Mouse (Mus musculus) midbrain, embryonic 13.5 days (tissue): ENCODE results near the gene Atg4c. TPM values are rescaled to one million over a fixed set of nuclear protein-coding genes. Genes with fewer than 3 reads are reported as not detected.

Experiments
- ATAC-seq: fragments of 200-750 bp; cut with Nextera tagmentation; 2 replicates; pipeline ENCODE4 v1.8.0; 2017; ENCODE audit warnings: mild to moderate bottlenecking, moderate TSS enrichment, moderate library complexity
- H3K27ac ChIP-seq: fragments of 300-500 bp; sonication (generic); 2 replicates; pipeline ENCODE4 v1.5.1; 2015; ENCODE audit warnings: inconsistent platforms, mild to moderate bottlenecking, moderate library complexity
- H3K27me3 ChIP-seq: fragments of 300-500 bp; sonication (generic); 2 replicates; pipeline ENCODE4 v1.6.1; 2015; ENCODE audit warnings: mild to moderate bottlenecking, inconsistent platforms
- H3K36me3 ChIP-seq: fragments of 300-500 bp; sonication (generic); 2 replicates; pipeline ENCODE4 v1.6.1; 2015; ENCODE audit warnings: mild to moderate bottlenecking, inconsistent platforms
- H3K4me1 ChIP-seq: fragments of 300-500 bp; sonication (generic); replicated peaks from 2 replicates; pipeline ENCODE4 v1.6.1; 2015; ENCODE audit warnings: inconsistent platforms
- H3K4me2 ChIP-seq: fragments of 300-500 bp; sonication (generic); replicated peaks from 2 replicates; pipeline ENCODE4 v1.6.1; 2015; ENCODE audit warnings: moderate library complexity, mild to moderate bottlenecking, inconsistent platforms
- H3K4me3 ChIP-seq: fragments of 300-500 bp; sonication (generic); replicated peaks from 2 replicates; pipeline ENCODE4 v1.5.1; 2015; ENCODE audit warnings: mild to moderate bottlenecking, inconsistent platforms
- H3K9ac ChIP-seq: fragments of 300-500 bp; sonication (generic); replicated peaks from 2 replicates; pipeline ENCODE4 v1.6.1; 2015; ENCODE audit warnings: mild to moderate bottlenecking, inconsistent platforms
- H3K9me3 ChIP-seq: fragments of 300-500 bp; sonication (generic); 2 replicates; pipeline ENCODE4 v1.6.1; 2016; ENCODE audit warnings: mild to moderate bottlenecking, inconsistent platforms
- WGBS: fragments of 180-500 bp; shearing (Covaris S2); methylation state at CpG from one replicate; pipeline ENCODE4 v1.1.7; 2015; 5-methylcytosine and 5-hydroxymethylcytosine counted together
- polyA plus RNA-seq: library from polyadenylated mRNA; unstranded; fragments of >200 nt; fragmentation: Nextera tagmentation; extraction: Ambion mirVana; gene quantifications from 2 replicates; pipeline ENCODE4 v1.2.1, GENCODE M21; 2015

Gene Atg4c
- polyA plus RNA-seq, result 15.2 and 15.5 TPM in 2 replicates

DNA sequence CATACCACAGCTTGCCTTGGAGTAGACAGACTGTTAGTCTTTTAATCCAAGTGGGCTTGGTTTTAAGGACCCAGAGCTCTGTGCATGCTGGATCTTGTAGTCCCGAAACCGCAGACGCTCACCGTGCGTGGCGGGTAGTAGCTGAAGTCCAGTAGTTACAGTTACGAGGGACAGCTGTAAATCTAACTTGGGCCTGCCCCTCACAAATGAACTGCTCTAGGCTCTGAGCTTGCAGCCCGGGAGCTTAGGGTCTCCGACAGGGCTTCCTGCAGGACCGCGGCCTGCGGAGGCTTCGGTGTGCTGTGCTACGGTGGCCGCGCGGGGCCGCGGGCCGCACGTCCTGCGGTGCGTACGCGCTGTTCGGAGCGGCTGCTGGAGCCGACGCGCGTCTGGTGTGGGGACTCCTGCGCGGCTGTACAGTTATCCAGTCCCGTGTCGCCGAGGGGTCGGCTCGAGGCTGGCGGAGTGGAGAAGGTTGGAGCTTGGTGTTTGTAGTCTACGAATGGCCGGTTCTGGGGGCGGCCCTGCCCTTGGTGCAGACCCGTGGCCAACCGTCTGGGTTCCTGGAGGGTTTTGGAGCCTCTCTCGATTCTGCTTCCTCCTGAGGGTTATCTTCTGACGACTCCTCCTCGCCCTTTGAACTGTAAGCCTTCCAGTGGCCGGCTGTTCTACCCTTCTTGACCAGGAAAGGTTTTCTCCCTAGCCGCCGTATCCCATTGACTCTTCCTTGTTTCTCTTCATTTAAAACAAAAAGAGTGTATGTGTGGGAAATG, at the start of gene Atg4c:
Gene Atg4c (plus strand): TSS at position 125 of the 773 bp plus-strand sequence.
- H3K4me1 ChIP-seq, result 0 out of 2 replicates have a peak, but pooled peaks cover 7% of the 10 kb centered on the region

DNA sequence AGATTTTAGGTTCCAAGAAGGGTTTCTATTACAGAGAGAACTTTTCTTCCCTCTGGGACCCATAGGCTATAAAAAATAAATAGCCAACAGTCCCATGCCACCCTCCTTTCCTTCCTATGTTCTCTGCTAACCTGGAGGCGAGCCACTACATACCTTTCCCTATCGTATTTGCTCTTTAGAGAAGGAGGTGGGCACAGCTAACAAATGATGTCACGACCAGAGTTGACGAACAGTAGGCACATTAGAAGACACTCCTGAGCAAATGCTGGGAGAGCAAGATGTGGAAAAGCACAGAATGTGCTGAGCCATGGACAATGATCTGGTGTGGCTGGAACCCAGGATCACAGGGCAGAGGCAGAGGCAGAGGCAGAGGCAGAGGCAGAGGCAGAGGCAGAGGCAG, 42.3 kb upstream of the Atg4c start:
- H3K36me3 ChIP-seq, result no peaks in the 10 kb centered on the region
- H3K4me2 ChIP-seq, result no peak overlapping the region
- 97% methylated on average over 4 of the region's 4 CpGs for WGBS
- H3K27me3 ChIP-seq, result no peaks in the 10 kb centered on the region
- no peaks in the 10 kb centered on the region for H3K9me3 ChIP-seq
- no peak overlapping the region for H3K27ac ChIP-seq
- no peak overlapping the region for H3K4me3 ChIP-seq
- ATAC-seq, result no peak
- H3K9ac ChIP-seq, result no peak overlapping the region
- no peaks in the 10 kb centered on the region for H3K4me1 ChIP-seq

More for the DNA sequence above, at the start of gene Atg4c:
- Histone ChIP-seq H3K27me3 (no peaks in the 10 kb centered on the region), H3K4me2 (peak within 1 kb of the TSS; percentile 52), H3K9ac (peak within 1 kb of the TSS; percentile 83), H3K27ac (peak within 1 kb of the TSS; percentile 92), H3K4me3 (peak within 1 kb of the TSS; percentile 64), H3K36me3 (no peaks in the 10 kb centered on the region), H3K9me3 (0 out of 2 replicates have a peak, but pooled peaks cover 3% of the 10 kb centered on the region)
- peak; percentile 99 for ATAC-seq
- WGBS, result under 1% methylated on average over 50 of the region's 50 CpGs

DNA sequence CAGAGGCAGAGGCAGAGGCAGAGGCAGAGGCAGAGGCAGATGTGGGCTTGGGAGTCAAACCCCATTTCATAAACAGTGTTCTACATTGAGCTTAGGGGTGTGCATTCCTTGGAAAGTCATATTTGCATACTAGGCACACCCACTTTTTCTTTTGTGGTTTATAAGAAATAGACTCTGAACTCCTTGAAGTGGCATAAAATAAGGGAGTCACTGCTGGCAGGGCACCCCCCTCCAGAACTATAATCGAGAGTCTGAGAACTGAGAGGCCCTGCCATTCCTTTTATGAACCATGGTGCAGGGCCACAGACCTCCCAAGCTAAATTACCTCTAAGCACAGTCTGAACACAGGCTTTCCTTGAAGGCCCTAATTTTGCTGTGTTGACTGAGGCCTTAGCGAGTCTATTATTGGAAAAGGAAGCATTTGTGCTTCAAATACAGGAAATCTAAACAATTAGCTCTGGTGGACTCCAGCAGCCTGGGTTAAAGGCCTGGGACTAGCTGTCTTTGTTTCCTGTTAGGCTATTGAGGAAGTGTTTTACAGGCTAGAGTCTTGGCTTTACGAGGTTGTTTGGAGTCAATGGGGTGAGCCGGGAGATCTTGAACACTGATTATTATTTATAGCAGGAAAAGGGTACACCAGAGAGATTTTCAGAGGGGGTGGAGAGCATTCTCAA, 41.7 kb upstream of the Atg4c start:
- no peak overlapping the region for H3K9ac ChIP-seq
- ATAC-seq, result no peak
- 54% methylated on average over 4 of the region's 4 CpGs for WGBS
- H3K4me2 ChIP-seq, result no peak overlapping the region
- no peaks in the 10 kb centered on the region for H3K36me3 ChIP-seq
- no peaks in the 10 kb centered on the region for H3K27me3 ChIP-seq
- no peak overlapping the region for H3K4me3 ChIP-seq
- no peaks in the 10 kb centered on the region for H3K9me3 ChIP-seq
- no peak overlapping the region for H3K27ac ChIP-seq
- H3K4me1 ChIP-seq, result no peaks in the 10 kb centered on the region

DNA sequence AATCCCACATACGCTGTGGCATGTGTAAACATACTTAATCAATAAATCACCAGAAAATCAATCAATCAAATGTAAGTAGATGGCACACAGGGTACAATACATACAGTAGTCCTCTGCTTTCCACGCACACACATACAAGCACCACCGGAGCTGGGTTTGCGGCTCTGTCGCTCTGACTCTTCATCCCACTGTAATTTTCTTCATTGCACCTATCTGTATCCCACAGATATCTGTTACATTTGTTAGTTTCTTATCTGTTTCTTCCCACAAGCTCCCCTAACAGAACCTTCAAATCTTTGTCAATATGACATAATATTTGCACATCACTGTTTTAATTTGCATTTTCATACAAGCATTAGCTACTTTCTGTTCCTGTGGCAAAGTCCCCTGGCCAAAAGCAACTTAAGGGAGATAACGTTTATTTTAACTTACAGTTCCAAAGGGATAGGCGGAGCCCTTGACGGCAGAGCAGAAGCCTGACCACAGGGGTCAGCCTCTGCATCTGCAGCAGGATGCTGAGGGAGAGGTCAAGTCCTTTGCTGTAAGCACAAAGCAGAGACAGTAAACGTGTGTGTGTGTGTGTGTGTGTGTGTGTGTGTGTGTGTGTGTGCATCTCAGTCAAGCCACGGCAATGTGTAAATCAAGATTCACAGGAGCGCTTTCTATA, 37.0 kb upstream of the Atg4c start:
- Histone ChIP-seq H3K9ac (no peak overlapping the region), H3K4me3 (no peak overlapping the region), H3K4me2 (no peak overlapping the region), H3K36me3 (no peaks in the 10 kb centered on the region), H3K27ac (no peak overlapping the region), H3K27me3 (peaks cover 13% of the 10 kb centered on the region), H3K4me1 (peaks cover 14% of the 10 kb centered on the region), H3K9me3 (no peaks in the 10 kb centered on the region)
- WGBS, result 67% methylated on average over 11 of the region's 11 CpGs
- ATAC-seq, result no peak

DNA sequence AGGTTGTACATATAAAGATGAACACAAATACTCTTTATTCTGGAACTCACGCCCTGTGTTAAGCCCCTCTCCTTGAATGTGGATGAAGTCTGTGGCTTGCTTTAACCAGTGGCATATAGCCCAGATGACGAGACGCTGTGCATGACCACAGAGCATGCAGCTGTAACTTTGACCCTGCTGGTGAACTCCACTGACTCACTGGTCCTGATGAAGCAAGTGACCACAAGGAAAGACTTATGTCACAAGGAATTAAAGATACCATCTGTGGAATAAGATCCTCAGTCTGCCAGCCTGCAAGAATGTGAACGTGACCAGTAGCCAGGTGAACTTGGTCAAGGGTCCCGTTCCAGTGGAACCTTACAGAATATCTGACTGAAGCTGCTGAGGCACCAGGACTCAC, 35.2 kb upstream of the Atg4c start:
- no peak overlapping the region for H3K4me3 ChIP-seq
- H3K4me1 ChIP-seq, result peaks cover 20% of the 10 kb centered on the region
- WGBS, result 91% methylated on average over 5 of the region's 5 CpGs
- no peak overlapping the region for H3K4me2 ChIP-seq
- no peak overlapping the region for H3K9ac ChIP-seq
- peaks cover 24% of the 10 kb centered on the region for H3K27me3 ChIP-seq
- no peaks in the 10 kb centered on the region for H3K36me3 ChIP-seq
- ATAC-seq, result no peak
- H3K9me3 ChIP-seq, result no peaks in the 10 kb centered on the region
- H3K27ac ChIP-seq, result no peak overlapping the region

DNA sequence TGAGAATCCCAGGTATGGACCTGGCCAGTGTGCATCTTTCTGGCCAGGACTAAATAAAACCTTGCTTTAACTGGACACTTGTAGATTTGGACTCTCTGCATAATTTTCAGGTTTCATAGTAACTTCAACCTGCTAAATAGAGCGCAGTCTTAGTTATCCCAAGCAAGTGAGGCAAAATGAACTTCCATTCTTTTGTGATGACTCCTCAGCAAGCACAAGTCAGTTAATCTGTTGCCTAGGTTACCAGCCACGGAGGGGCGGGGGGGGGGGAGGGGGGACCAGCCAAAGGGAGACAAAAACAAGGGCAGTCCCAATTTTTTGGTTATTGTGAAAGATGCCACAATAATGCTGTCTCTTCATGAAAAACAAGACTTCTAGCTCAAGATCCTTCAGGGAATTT, 33.3 kb upstream of the Atg4c start:
- Histone ChIP-seq H3K27me3 (peaks cover 26% of the 10 kb centered on the region), H3K9ac (no peak overlapping the region), H3K36me3 (no peaks in the 10 kb centered on the region), H3K4me2 (no peak overlapping the region), H3K9me3 (no peaks in the 10 kb centered on the region), H3K4me1 (peaks cover 23% of the 10 kb centered on the region), H3K27ac (no peak overlapping the region), H3K4me3 (no peak overlapping the region)
- ATAC-seq, result no peak
- WGBS, result 4% methylated on average over 3 of the region's 3 CpGs

DNA sequence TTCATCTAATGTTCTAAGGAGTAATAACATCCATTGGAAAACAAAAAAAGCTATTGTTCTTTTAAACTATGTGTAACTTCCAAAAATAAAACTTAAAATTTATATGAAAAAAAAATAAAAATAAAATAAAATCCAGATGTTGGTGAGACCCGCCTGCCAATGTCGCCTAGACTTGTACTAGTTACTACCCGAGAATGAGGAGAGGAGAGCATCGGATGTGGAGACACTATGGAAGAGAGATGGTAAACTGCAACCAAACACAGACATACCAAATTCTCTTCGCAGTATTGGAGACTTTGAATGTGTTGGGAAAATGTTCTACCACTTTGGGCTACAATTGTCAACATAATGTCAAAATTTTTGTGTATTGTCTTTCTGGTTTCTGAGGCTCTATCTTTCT, 32.8 kb upstream of the Atg4c start:
- Histone ChIP-seq H3K36me3 (no peaks in the 10 kb centered on the region), H3K27me3 (peaks cover 26% of the 10 kb centered on the region), H3K9me3 (no peaks in the 10 kb centered on the region), H3K4me3 (no peak overlapping the region), H3K4me2 (no peak overlapping the region), H3K27ac (no peak overlapping the region), H3K9ac (no peak overlapping the region), H3K4me1 (peaks cover 23% of the 10 kb centered on the region)
- ATAC-seq, result no peak
- 12% methylated on average over 5 of the region's 5 CpGs for WGBS

DNA sequence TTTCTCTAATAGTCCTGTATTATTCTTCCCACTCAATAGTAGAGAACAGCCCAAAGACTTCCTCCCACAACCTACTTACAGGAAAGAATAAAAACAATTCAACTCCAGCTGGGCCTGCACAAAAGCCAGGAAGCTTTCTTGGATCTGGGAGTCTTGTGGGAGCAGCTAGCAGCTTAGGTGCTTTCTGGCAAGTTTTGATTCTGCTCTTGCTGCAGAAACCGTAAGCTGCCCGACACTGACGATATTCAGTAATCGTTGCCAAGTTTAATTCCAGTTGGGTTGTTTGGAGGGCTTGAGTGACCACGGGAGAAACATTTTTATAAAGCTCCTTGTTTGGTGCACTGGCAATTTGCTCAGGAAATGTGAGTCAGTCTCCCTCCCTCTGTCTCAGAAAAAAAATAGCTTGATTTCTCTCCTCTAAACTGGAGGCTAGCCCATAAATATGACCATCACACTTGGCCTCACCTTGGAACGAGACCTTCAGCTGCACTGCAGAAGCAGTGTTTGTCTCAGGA, 32.2 kb upstream of the Atg4c start:
- Histone ChIP-seq H3K9me3 (no peaks in the 10 kb centered on the region), H3K9ac (no peak overlapping the region), H3K36me3 (no peaks in the 10 kb centered on the region), H3K4me3 (no peak overlapping the region), H3K27ac (no peak overlapping the region), H3K27me3 (peaks cover 26% of the 10 kb centered on the region), H3K4me2 (no peak overlapping the region; the same call in 1 of the 2 replicates), H3K4me1 (peaks cover 23% of the 10 kb centered on the region)
- 2% methylated on average over 6 of the region's 6 CpGs for whole genome bisulfite sequencing
- ATAC-seq, result no peak

DNA sequence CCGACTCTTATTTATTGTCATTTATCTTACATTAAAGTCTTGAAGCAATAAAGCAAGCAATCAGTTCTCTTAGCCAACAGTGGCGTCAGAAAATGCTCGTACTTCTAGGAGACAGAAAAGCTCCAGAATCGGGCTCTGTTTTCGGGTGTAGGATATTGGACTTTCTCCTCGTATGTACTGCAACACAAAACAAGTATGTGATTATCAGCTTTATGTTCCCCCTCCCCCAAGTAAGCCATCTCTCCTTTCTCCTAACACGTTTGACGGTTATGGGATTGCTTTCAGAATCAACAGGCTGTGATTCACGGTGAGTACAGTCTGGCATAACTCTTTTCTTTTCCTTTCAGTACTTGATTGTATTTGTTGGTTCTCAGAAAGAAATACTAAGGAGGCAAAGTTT, 30.7 kb upstream of the Atg4c start:
- no peak overlapping the region for H3K4me3 ChIP-seq
- WGBS, result 41% methylated on average over 9 of the region's 9 CpGs
- peaks cover 26% of the 10 kb centered on the region for H3K27me3 ChIP-seq
- peaks cover 23% of the 10 kb centered on the region for H3K4me1 ChIP-seq
- no peaks in the 10 kb centered on the region for H3K36me3 ChIP-seq
- no peak overlapping the region for H3K4me2 ChIP-seq
- no peak overlapping the region for H3K27ac ChIP-seq
- no peak overlapping the region for H3K9ac ChIP-seq
- H3K9me3 ChIP-seq, result no peaks in the 10 kb centered on the region
- ATAC-seq, result no peak

DNA sequence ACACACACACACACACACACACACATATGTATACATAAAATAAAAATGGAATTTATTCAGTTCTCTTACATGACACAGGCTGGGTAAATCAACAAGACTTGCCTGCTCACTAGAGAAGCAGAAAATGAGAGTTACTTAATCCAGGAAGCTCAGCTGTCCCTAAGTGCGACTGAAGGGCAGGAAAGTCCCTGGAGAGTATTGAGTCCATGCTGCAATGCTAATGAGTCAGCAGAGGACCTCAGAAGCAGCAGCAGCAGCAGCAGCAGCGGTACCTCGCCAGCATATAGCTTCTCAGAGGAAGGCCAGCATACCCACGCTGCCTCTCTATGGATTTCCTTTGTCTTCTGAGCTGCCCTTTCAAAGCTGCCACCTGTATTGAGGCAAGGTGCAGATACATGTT, 30.2 kb upstream of the Atg4c start:
- ATAC-seq, result 0 out of 2 replicates have a peak, but pooled peaks have one; percentile 24
- 4% methylated on average over 4 of the region's 4 CpGs for WGBS

DNA sequence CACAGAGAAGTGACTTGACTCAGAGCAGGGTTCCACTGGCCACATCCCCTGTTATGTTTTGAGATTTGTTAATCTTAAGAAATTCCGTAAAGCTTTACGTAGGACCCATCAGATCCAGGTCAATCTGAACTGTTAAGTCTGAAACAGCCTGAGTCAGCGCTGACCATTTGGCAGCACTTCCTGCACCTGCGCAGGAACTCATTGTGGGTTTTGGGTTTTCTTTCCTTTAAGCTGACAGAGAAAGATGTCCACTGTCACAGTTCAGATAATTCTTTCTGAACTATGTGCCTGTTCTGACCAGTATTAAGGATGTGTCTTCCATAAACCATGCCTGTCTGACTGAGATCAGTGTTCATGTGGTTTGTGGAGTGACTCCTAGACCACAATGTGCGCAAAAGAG, 24.9 kb upstream of the Atg4c start:
- Histone ChIP-seq H3K4me1 (no peaks in the 10 kb centered on the region), H3K27ac (no peak overlapping the region), H3K9ac (no peak overlapping the region), H3K4me3 (no peak overlapping the region), H3K27me3 (peaks cover 3% of the 10 kb centered on the region; the same call in 1 of the 2 replicates), H3K36me3 (no peaks in the 10 kb centered on the region), H3K9me3 (no peaks in the 10 kb centered on the region), H3K4me2 (no peak overlapping the region)
- ATAC-seq, result no peak
- WGBS, result 97% methylated on average over 5 of the region's 5 CpGs

More for the DNA sequence above, 30.2 kb upstream of the Atg4c start:
- no peak overlapping the region for H3K27ac ChIP-seq
- no peak overlapping the region for H3K9ac ChIP-seq
- H3K9me3 ChIP-seq, result no peaks in the 10 kb centered on the region
- peaks cover 24% of the 10 kb centered on the region for H3K27me3 ChIP-seq
- H3K4me2 ChIP-seq, result no peak overlapping the region
- H3K4me3 ChIP-seq, result no peak overlapping the region
- H3K36me3 ChIP-seq, result no peaks in the 10 kb centered on the region
- peaks cover 23% of the 10 kb centered on the region for H3K4me1 ChIP-seq

DNA sequence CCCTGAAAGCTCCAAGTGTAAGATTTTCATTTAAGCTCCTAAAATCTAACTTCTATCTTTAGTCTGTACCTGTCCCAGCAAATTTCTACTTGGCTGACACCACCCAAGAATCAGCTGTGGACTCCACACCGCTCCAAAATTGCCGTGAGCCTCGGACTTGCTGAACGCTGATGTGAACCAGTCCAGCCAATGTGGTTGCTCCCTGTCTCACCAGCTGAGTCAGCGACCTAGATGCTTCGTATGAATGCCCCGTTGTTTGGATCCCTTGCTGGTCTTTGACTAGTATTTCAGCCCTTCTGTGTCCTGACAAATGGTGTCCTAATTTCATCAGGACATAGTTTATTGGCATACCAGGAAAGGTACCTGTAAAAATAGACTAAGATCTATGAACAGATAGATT, 19.5 kb upstream of the Atg4c start:
- H3K9ac ChIP-seq, result no peak overlapping the region
- H3K27ac ChIP-seq, result no peak overlapping the region
- no peaks in the 10 kb centered on the region for H3K9me3 ChIP-seq
- no peaks in the 10 kb centered on the region for H3K4me1 ChIP-seq
- no peaks in the 10 kb centered on the region for H3K36me3 ChIP-seq
- H3K4me3 ChIP-seq, result no peak overlapping the region
- no peak overlapping the region for H3K4me2 ChIP-seq
- ATAC-seq, result no peak
- WGBS, result 89% methylated on average over 7 of the region's 7 CpGs
- no peaks in the 10 kb centered on the region for H3K27me3 ChIP-seq
